Mouse (Mus musculus): ENCODE measurements around the gene 0610012G03Rik. TPM values are rescaled to one million over a fixed set of nuclear protein-coding genes. Genes with fewer than 3 reads are reported as not detected.

The 0610012G03Rik gene
- polyA plus RNA-seq, 1 experiment = 76.0 TPM

DNA sequence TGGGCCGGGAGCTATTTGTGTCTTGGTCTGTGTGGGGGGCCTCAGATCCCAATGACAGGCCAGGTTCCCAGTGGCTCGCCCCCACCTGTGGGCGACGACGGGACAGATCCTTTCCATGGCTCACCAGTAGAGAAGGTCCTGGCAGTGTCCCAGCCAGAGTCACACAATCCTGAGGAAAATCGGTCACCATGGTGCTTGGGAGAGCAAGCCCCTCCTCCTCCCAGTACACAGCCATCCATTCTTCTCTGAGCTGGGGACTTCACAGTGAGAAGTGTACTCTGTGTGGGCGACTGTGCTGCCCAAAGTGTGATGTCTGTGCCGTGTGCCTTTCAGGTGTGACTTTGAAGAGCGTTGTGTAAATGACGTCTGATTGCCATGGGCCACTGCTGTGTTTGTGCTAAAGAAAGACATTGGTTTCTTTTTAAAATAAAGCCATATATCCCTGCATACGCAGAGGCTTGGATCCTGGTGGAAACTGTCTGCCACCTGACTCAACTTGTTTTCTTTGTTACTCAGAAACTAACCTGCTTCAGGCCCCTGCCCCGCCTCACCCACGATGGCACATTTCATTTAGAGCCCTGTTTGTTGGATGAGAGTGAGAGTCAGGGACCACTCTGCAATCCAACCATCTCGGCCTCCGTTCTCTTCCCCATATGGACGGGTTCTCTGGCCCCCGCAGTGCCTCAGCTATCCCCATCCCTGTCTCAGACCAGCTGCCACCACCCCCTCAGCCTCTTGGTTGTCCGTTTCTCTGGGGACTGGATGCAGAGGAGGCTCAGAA, 49.6 kb downstream of the 0610012G03Rik start:
- 0 out of 2 replicates have a peak, but pooled peaks have one; percentile 14 for TF ChIP-seq POLR2A (IDR thresholded peaks at IDR 0.05; ENCODE audit: extremely low read depth, insufficient read depth, low read length)
- TF ChIP-seq CTCF (IDR thresholded peaks at IDR 0.05; ENCODE audit: extremely low read depth, insufficient read depth, low read length) = no peak
- Histone ChIP-seq H3K4me1 (ENCODE audit: control insufficient read depth, insufficient read depth, low read length) (peaks cover 14% of the 10 kb centered on the region), H3K4me3 (ENCODE audit: insufficient read depth, low read length) (no peak overlapping the region), H3K27ac (ENCODE audit: insufficient read depth, low read length) (peak overlapping the region; percentile 65)

Other genes starting within 250 kb of the 0610012G03Rik start
- 0.46 and 0.79 TPM in 2 replicates for gene Meltf, start 69.7 kb downstream of the 0610012G03Rik start, polyA plus RNA-seq (2012; rRNA removed)
- 24.6 and 25.4 TPM in 2 replicates for gene Pigz, start 14.6 kb downstream of the 0610012G03Rik start, polyA plus RNA-seq (2012; rRNA removed)
- gene Ncbp2, start within 50 bp of the 0610012G03Rik start, polyA plus RNA-seq (2012; rRNA removed) = 75.7 and 95.2 TPM in 2 replicates
- gene Senp5, start 54.8 kb upstream of the 0610012G03Rik start, polyA plus RNA-seq (2012; rRNA removed) = 22.0 and 23.2 TPM in 2 replicates
- gene Pak2, start 130.8 kb upstream of the 0610012G03Rik start, polyA plus RNA-seq (2012; rRNA removed) = 15.7 and 17.7 TPM in 2 replicates
- gene Pigx, start 151.2 kb upstream of the 0610012G03Rik start, polyA plus RNA-seq (2012; rRNA removed) = 27.9 and 32.6 TPM in 2 replicates
- 61.7 and 64.8 TPM in 2 replicates for gene Cep19, start 151.3 kb upstream of the 0610012G03Rik start, polyA plus RNA-seq (2012; rRNA removed)
- gene Nrros, start 217.1 kb upstream of the 0610012G03Rik start, polyA plus RNA-seq (2012; rRNA removed) = 5.6 and 6.5 TPM in 2 replicates
- not detected in 2 replicates for gene Bex6, start 231.3 kb upstream of the 0610012G03Rik start, polyA plus RNA-seq (2012; rRNA removed)